Comparison of ENCODE assay signal across 9 mouse cellular contexts in the genomic region with DNA sequence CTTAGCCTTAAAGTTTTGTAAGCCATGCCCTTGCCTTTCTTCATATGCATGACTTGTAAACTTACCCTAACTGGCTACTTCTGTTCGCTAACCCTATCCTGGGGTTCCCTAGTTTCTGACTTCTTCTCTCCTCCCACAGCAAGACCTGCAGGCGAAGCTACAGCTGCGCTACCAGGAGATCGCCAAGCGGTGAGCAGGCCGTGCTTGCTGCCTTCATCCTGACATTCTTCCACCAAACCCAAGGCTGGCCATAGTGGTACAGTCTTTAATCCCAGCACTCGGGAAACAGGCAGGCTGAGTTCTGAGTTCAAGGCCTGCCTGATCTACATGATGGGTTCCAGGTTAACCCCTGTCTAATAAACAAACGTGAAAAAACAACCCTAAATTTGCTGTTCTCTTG. TPM values are rescaled to one million over a fixed set of nuclear protein-coding genes. Genes with fewer than 3 reads are reported as not detected.
A peak's percentile ranks its signal among the peaks of the same experiment; 100 is the strongest.
DNase-seq lines count a peak whose midpoint lies in the region; ATAC-seq and TF ChIP-seq lines count a peak whose summit lies in the region.
"Had no signal": no experiment of that assay in that cellular context is flagged by ENCODE, and none has a peak within 500 bp of the region (broad histone marks: within the 10 kb centered on the region; RNA-seq: fewer than 3 reads in every experiment).

No protein-coding gene starts in this region.

- no peaks in the 10 kb centered on the region for H3K4me1 ChIP-seq in lung, embryonic 14.5 days (ENCODE audit: insufficient read depth)
- peaks cover 15% of the 10 kb centered on the region for H3K4me1 ChIP-seq in embryonic facial prominence, embryonic 14.5 days (ENCODE audit: control insufficient read depth, insufficient read depth, low read length)
- H3K4me1 ChIP-seq in intestine, postnatal 0 days (replicated peaks; ENCODE audit: control insufficient read depth, insufficient read depth, low read length), result 0 out of 2 replicates have a peak, but pooled peaks cover 8% of the 10 kb centered on the region
- H3K4me1 ChIP-seq in neural tube, embryonic 14.5 days (ENCODE audit: control insufficient read depth, insufficient read depth, low read length), result peaks cover 16% of the 10 kb centered on the region

- no peak overlapping the region for H3K27ac ChIP-seq in lung, embryonic 14.5 days (ENCODE audit: low read depth)
- H3K27ac ChIP-seq in embryonic facial prominence, embryonic 14.5 days (replicated peaks; ENCODE audit: low read depth, low read length), result 0 out of 2 replicates have a peak overlapping the region, but pooled peaks have one; percentile 95
- no peak overlapping the region for H3K27ac ChIP-seq in intestine, postnatal 0 days (ENCODE audit: low read depth, low read length)
- H3K27ac ChIP-seq in neural tube, embryonic 14.5 days (ENCODE audit: low read depth, low read length), result no peak overlapping the region

- peak overlapping the region; percentile 74 for H3K4me3 ChIP-seq in lung, embryonic 14.5 days (ENCODE audit: low read depth, low read length)
- H3K4me3 ChIP-seq in embryonic facial prominence, embryonic 14.5 days (ENCODE audit: low read depth, low read length), result peak overlapping the region; percentile 68
- 0 out of 2 replicates have a peak overlapping the region, but pooled peaks have one; percentile 78 for H3K4me3 ChIP-seq in intestine, postnatal 0 days (ENCODE audit: low read depth, low read length)
- H3K4me3 ChIP-seq in neural tube, embryonic 14.5 days (ENCODE audit: low read depth, low read length), result peak overlapping the region; percentile 76

- H3K36me3 ChIP-seq in lung, embryonic 14.5 days (ENCODE audit: insufficient read depth), result peaks cover 55% of the 10 kb centered on the region
- peaks cover 56% of the 10 kb centered on the region for H3K36me3 ChIP-seq in embryonic facial prominence, embryonic 14.5 days (ENCODE audit: control insufficient read depth, insufficient read depth, low read length)
- peaks cover 50% of the 10 kb centered on the region for H3K36me3 ChIP-seq in intestine, postnatal 0 days (ENCODE audit: control insufficient read depth, insufficient read depth)
- peaks cover 31% of the 10 kb centered on the region; the same call in 1 of the 2 replicates for H3K36me3 ChIP-seq in neural tube, embryonic 14.5 days (ENCODE audit: control insufficient read depth, insufficient read depth, low read length)

- H3K9ac ChIP-seq in lung, embryonic 14.5 days, result peak overlapping the region; percentile 92
- peak overlapping the region; percentile 88; the same call in 1 of the 2 replicates for H3K9ac ChIP-seq in embryonic facial prominence, embryonic 14.5 days (ENCODE audit: low read depth, low read length)
- H3K9ac ChIP-seq in intestine, postnatal 0 days (ENCODE audit: low read depth, low read length), result peak overlapping the region; percentile 86; the same call in 1 of the 2 replicates
- H3K9ac ChIP-seq in neural tube, embryonic 14.5 days (replicated peaks; ENCODE audit: low read depth, low read length), result no peak overlapping the region

- TF ChIP-seq CTCF in lung, embryonic 14.5 days (IDR thresholded peaks at IDR 0.05; ENCODE audit: low read depth), result no peak
- no peak for TF ChIP-seq CTCF in intestine, postnatal 0 days (IDR thresholded peaks at IDR 0.05; ENCODE audit: low read depth)

- peak overlapping the region; percentile 86 for H3K4me2 ChIP-seq in lung, embryonic 14.5 days
- peak overlapping the region; percentile 57 for H3K4me2 ChIP-seq in embryonic facial prominence, embryonic 14.5 days (ENCODE audit: low read depth, low read length)
- peak overlapping the region; percentile 74 for H3K4me2 ChIP-seq in intestine, postnatal 0 days (replicated peaks; ENCODE audit: low read depth)
- H3K4me2 ChIP-seq in neural tube, embryonic 14.5 days (ENCODE audit: low read depth, low read length), result peak overlapping the region; percentile 74

- H3K27me3 ChIP-seq in lung, embryonic 14.5 days (ENCODE audit: insufficient read depth, low read length), result no peaks in the 10 kb centered on the region
- no peaks in the 10 kb centered on the region for H3K27me3 ChIP-seq in embryonic facial prominence, embryonic 14.5 days (replicated peaks; ENCODE audit: control insufficient read depth, insufficient read depth, low read length)
- H3K27me3 ChIP-seq in intestine, postnatal 0 days (replicated peaks; ENCODE audit: control insufficient read depth, insufficient read depth, low read length), result no peaks in the 10 kb centered on the region
- no peaks in the 10 kb centered on the region for H3K27me3 ChIP-seq in neural tube, embryonic 14.5 days (ENCODE audit: control insufficient read depth, insufficient read depth, low read length)

- no peak for ATAC-seq in lung, embryonic 14.5 days (ENCODE audit: insufficient read depth)
- ATAC-seq in embryonic facial prominence, embryonic 14.5 days (ENCODE audit: low read depth), result no peak
- no peak for ATAC-seq in intestine, postnatal 0 days
- ATAC-seq in neural tube, embryonic 14.5 days (ENCODE audit: low read depth), result no peak
- ATAC-seq in megakaryocyte-erythroid progenitor cell, adult 5-6 weeks (replicated peaks; ENCODE audit: low FRiP score, low TSS enrichment, poor library complexity, severe bottlenecking), result no peak

- WGBS in lung, embryonic 14.5 days, result 88% methylated on average over 8 of the region's 8 CpGs
- 85% methylated on average over 8 of the region's 8 CpGs for WGBS in embryonic facial prominence, embryonic 14.5 days
- 73% methylated on average over 8 of the region's 8 CpGs for WGBS in intestine, postnatal 0 days
- WGBS in neural tube, embryonic 14.5 days, result 91% methylated on average over 8 of the region's 8 CpGs

- no peaks in the 10 kb centered on the region for H3K9me3 ChIP-seq in lung, embryonic 14.5 days (ENCODE audit: low read depth, low read length)
- no peaks in the 10 kb centered on the region for H3K9me3 ChIP-seq in embryonic facial prominence, embryonic 14.5 days (ENCODE audit: control insufficient read depth, low read length)
- no peaks in the 10 kb centered on the region for H3K9me3 ChIP-seq in intestine, postnatal 0 days (ENCODE audit: control insufficient read depth)
- no peaks in the 10 kb centered on the region for H3K9me3 ChIP-seq in neural tube, embryonic 14.5 days (ENCODE audit: control insufficient read depth, low read length)

- DNase-seq in lung, embryonic 14.5 days, result no peak
- DNase-seq in lung, postnatal 10 days, result no peak
- DNase-seq in embryonic facial prominence, embryonic 14.5 days (ENCODE audit: low spot score), result no peak
- no peak for DNase-seq in right cerebral cortex, adult 2 months (ENCODE audit: low spot score in 2 of 2)
- no peak for DNase-seq in gastrocnemius, adult 18-20 months (ENCODE audit: low spot score)
- DNase-seq: gastrocnemius, postnatal 36 days had no signal

RNA-seq across cellular contexts. Expression of a gene that starts 1.1 kb away (rescaled TPM):
- 470 and 474 TPM in 2 replicates for polyA plus RNA-seq in lung, embryonic 14.5 days (2014; fragmentation: Nextera tagmentation; extraction: Ambion mirVana)
- 479 and 488 TPM in 2 replicates for polyA plus RNA-seq in embryonic facial prominence, embryonic 14.5 days (2014; fragmentation: Nextera tagmentation; extraction: Ambion mirVana)
- polyA plus RNA-seq in intestine, postnatal 0 days (2015; fragmentation: Nextera tagmentation; extraction: Ambion mirVana), result 503 and 513 TPM in 2 replicates
- polyA plus RNA-seq in neural tube, embryonic 14.5 days (2014; fragmentation: Nextera tagmentation; extraction: Ambion mirVana), result 529 and 591 TPM in 2 replicates
- total RNA-seq in megakaryocyte-erythroid progenitor cell, adult 5-6 weeks (2014; fragmentation: Nextera tagmentation), result 261 and 275 TPM in 2 replicates
- 85.6 and 250 TPM in 2 replicates for total RNA-seq in megakaryocyte-erythroid progenitor cell, adult 5-6 weeks (2017)
- 100 to 1,000 TPM; 375 to 377 TPM for total RNA-seq in gastrocnemius, adult 18-20 months (2021)

RNA-seq across cellular contexts. Expression of a gene that starts 1.1 kb away (rescaled TPM):
- 1,180 and 1,276 TPM in 2 replicates for polyA plus RNA-seq in lung, embryonic 14.5 days (2014; fragmentation: Nextera tagmentation; extraction: Ambion mirVana)
- polyA plus RNA-seq in embryonic facial prominence, embryonic 14.5 days (2014; fragmentation: Nextera tagmentation; extraction: Ambion mirVana), result 1,198 and 1,307 TPM in 2 replicates
- 831 and 858 TPM in 2 replicates for polyA plus RNA-seq in intestine, postnatal 0 days (2015; fragmentation: Nextera tagmentation; extraction: Ambion mirVana)
- 550 and 584 TPM in 2 replicates for polyA plus RNA-seq in neural tube, embryonic 14.5 days (2014; fragmentation: Nextera tagmentation; extraction: Ambion mirVana)
- total RNA-seq in megakaryocyte-erythroid progenitor cell, adult 5-6 weeks (2014; fragmentation: Nextera tagmentation), result 3,294 and 3,898 TPM in 2 replicates
- total RNA-seq in megakaryocyte-erythroid progenitor cell, adult 5-6 weeks (2017), result 3,120 and 3,626 TPM in 2 replicates
- 100 to 1,000 TPM; 586 to 627 TPM for total RNA-seq in gastrocnemius, adult 18-20 months (2021)

RNA-seq across cellular contexts. Expression of a gene that starts 15.1 kb away (rescaled TPM):
- polyA plus RNA-seq in lung, embryonic 14.5 days (2014; fragmentation: Nextera tagmentation; extraction: Ambion mirVana), result 65.1 and 65.4 TPM in 2 replicates
- 38.7 and 39.4 TPM in 2 replicates for polyA plus RNA-seq in embryonic facial prominence, embryonic 14.5 days (2014; fragmentation: Nextera tagmentation; extraction: Ambion mirVana)
- 14.8 and 14.9 TPM in 2 replicates for polyA plus RNA-seq in intestine, postnatal 0 days (2015; fragmentation: Nextera tagmentation; extraction: Ambion mirVana)
- 40.1 and 42.1 TPM in 2 replicates for polyA plus RNA-seq in neural tube, embryonic 14.5 days (2014; fragmentation: Nextera tagmentation; extraction: Ambion mirVana)
- total RNA-seq in megakaryocyte-erythroid progenitor cell, adult 5-6 weeks (2014; fragmentation: Nextera tagmentation), result 12.0 and 19.7 TPM in 2 replicates
- total RNA-seq in megakaryocyte-erythroid progenitor cell, adult 5-6 weeks (2017), result 1.6 and 2.4 TPM in 2 replicates
- 10 to 100 TPM; 13.4 to 16.6 TPM for total RNA-seq in gastrocnemius, adult 18-20 months (2021)

RNA-seq across cellular contexts. Expression of a gene that starts 17.4 kb away (rescaled TPM):
- 71.1 and 76.3 TPM in 2 replicates for polyA plus RNA-seq in lung, embryonic 14.5 days (2014; fragmentation: Nextera tagmentation; extraction: Ambion mirVana)
- 60.5 and 62.3 TPM in 2 replicates for polyA plus RNA-seq in embryonic facial prominence, embryonic 14.5 days (2014; fragmentation: Nextera tagmentation; extraction: Ambion mirVana)
- polyA plus RNA-seq in intestine, postnatal 0 days (2015; fragmentation: Nextera tagmentation; extraction: Ambion mirVana), result 16.8 and 17.6 TPM in 2 replicates
- 52.1 and 54.1 TPM in 2 replicates for polyA plus RNA-seq in neural tube, embryonic 14.5 days (2014; fragmentation: Nextera tagmentation; extraction: Ambion mirVana)
- total RNA-seq in megakaryocyte-erythroid progenitor cell, adult 5-6 weeks (2014; fragmentation: Nextera tagmentation), result 11.4 and 19.2 TPM in 2 replicates
- total RNA-seq in megakaryocyte-erythroid progenitor cell, adult 5-6 weeks (2017), result 14.1 and 19.6 TPM in 2 replicates
- total RNA-seq in gastrocnemius, adult 18-20 months (2021), result 10 to 100 TPM; 14.8 to 15.2 TPM

RNA-seq across cellular contexts. Expression of a gene that starts 43.8 kb away (rescaled TPM):
- polyA plus RNA-seq in lung, embryonic 14.5 days (2014; fragmentation: Nextera tagmentation; extraction: Ambion mirVana), result 31.9 and 35.4 TPM in 2 replicates
- polyA plus RNA-seq in embryonic facial prominence, embryonic 14.5 days (2014; fragmentation: Nextera tagmentation; extraction: Ambion mirVana), result 35.7 and 52.1 TPM in 2 replicates
- polyA plus RNA-seq in intestine, postnatal 0 days (2015; fragmentation: Nextera tagmentation; extraction: Ambion mirVana), result 26.7 and 33.5 TPM in 2 replicates
- polyA plus RNA-seq in neural tube, embryonic 14.5 days (2014; fragmentation: Nextera tagmentation; extraction: Ambion mirVana), result 9.7 and 20.6 TPM in 2 replicates
- 14.9 and 18.2 TPM in 2 replicates for total RNA-seq in megakaryocyte-erythroid progenitor cell, adult 5-6 weeks (2014; fragmentation: Nextera tagmentation)
- 13.0 and 17.1 TPM in 2 replicates for total RNA-seq in megakaryocyte-erythroid progenitor cell, adult 5-6 weeks (2017)
- total RNA-seq in gastrocnemius, adult 18-20 months (2021), result 1 to 10 TPM; 4.3 to 6.6 TPM
